Mouse (Mus musculus) lung, embryonic 16.5 days (tissue): ENCODE results near the gene Rhou. TPM values are rescaled to one million over a fixed set of nuclear protein-coding genes. Genes with fewer than 3 reads are reported as not detected.
"Not testable (repeated sequence)": the region's sequence is repeated elsewhere in the genome, so short reads cannot be mapped to it uniquely, and the experiment has no call there.

Experiments
- ATAC-seq: fragments of 200-750 bp; cut with Nextera tagmentation; 2 replicates; pipeline ENCODE4 v1.8.0; 2017; ENCODE audit warnings: low read depth, mild to moderate bottlenecking, moderate library complexity
- H3K27ac ChIP-seq: fragments of 300-500 bp; sonication (generic); 2 replicates; pipeline ENCODE4 v1.5.1; 2014; ENCODE audit warnings: mild to moderate bottlenecking, control low read depth, low read length
- H3K27me3 ChIP-seq: fragments of 300-500 bp; sonication (generic); 2 replicates; pipeline ENCODE4 v1.6.1; 2014; ENCODE audit warnings: low read depth, low read length, mixed read lengths; ENCODE audit not compliant: control insufficient read depth, insufficient read depth
- H3K36me3 ChIP-seq: fragments of 300-500 bp; sonication (generic); 2 replicates; pipeline ENCODE4 v1.6.1; 2014; ENCODE audit warnings: low read length; ENCODE audit not compliant: control insufficient read depth, insufficient read depth
- H3K4me1 ChIP-seq: fragments of 300-500 bp; sonication (generic); replicated peaks from 2 replicates; pipeline ENCODE4 v1.6.1; 2014; ENCODE audit warnings: low read length, mixed read lengths; ENCODE audit not compliant: control insufficient read depth, insufficient read depth
- H3K4me2 ChIP-seq: fragments of 300-500 bp; sonication (generic); 2 replicates; pipeline ENCODE4 v1.6.1; 2014; ENCODE audit warnings: low read depth, low read length, control low read depth
- H3K4me3 ChIP-seq: fragments of 300-500 bp; sonication (generic); 2 replicates; pipeline ENCODE4 v1.5.1; 2014; ENCODE audit warnings: mild to moderate bottlenecking, low read length, control low read depth
- H3K9ac ChIP-seq: fragments of 300-500 bp; sonication (generic); 2 replicates; pipeline ENCODE4 v1.6.1; 2014; ENCODE audit warnings: low read length, control low read depth
- H3K9me3 ChIP-seq: fragments of 300-500 bp; sonication (generic); 2 replicates; pipeline ENCODE4 v1.6.1; 2016; ENCODE audit warnings: low read length; ENCODE audit not compliant: control insufficient read depth
- WGBS: fragments of 180-500 bp; shearing (Covaris S2); extraction: QIAGEN DNeasy Blood & Tissue Kit; methylation state at CpG from one replicate; pipeline ENCODE4 v1.1.7; 2014; 5-methylcytosine and 5-hydroxymethylcytosine counted together
- polyA plus RNA-seq: library from polyadenylated mRNA; unstranded; fragments of >200 nt; fragmentation: Nextera tagmentation; extraction: Ambion mirVana; gene quantifications from 2 replicates; pipeline ENCODE4 v1.2.1, GENCODE M21; 2015

Rhou gene
- polyA plus RNA-seq = 7.8 and 8.3 TPM in 2 replicates

- H3K36me3 ChIP-seq = peaks cover 7% of the 10 kb centered on the region
- H3K27me3 ChIP-seq = no peaks in the 10 kb centered on the region
- H3K4me1 ChIP-seq = peaks cover 52% of the 10 kb centered on the region
- H3K9ac ChIP-seq = peak within 1 kb of the TSS; percentile 92
- H3K4me3 ChIP-seq = peak within 1 kb of the TSS; percentile 86
- under 1% methylated on average over 32 of the region's 58 CpGs for WGBS
- H3K27ac ChIP-seq = peak within 1 kb of the TSS; percentile 77
- H3K9me3 ChIP-seq = no peaks in the 10 kb centered on the region
- ATAC-seq = peak; percentile 84
- peak within 1 kb of the TSS; percentile 67 for H3K4me2 ChIP-seq
Measured at GRCm38 (mm10) chr8:123653308-123653993, at the start of gene Rhou. Gene Rhou (plus strand): TSS chr8:123653929.

GRCm38 (mm10) chr8:123612652-123613051 lies 41.1 kb upstream of the Rhou start:
- not testable (repeated sequence) for H3K9me3 ChIP-seq, H3K4me2 ChIP-seq, H3K27me3 ChIP-seq, H3K4me1 ChIP-seq, H3K4me3 ChIP-seq, H3K36me3 ChIP-seq, H3K27ac ChIP-seq, H3K9ac ChIP-seq, ATAC-seq
- WGBS = no CpG with 5 or more reads among the region's 5 CpGs

GRCm38 (mm10) chr8:123623523-123623922 lies 30.2 kb upstream of the Rhou start:
- not testable (repeated sequence) for H3K4me3 ChIP-seq, H3K9ac ChIP-seq, H3K36me3 ChIP-seq, H3K9me3 ChIP-seq, H3K4me2 ChIP-seq, H3K27ac ChIP-seq, H3K4me1 ChIP-seq
- ATAC-seq = peak; percentile 69; the same call in 1 of the 2 replicates
- WGBS = no CpG with 5 or more reads among the region's 39 CpGs
- H3K27me3 ChIP-seq = peaks cover 20% of the 10 kb centered on the region

DNA sequence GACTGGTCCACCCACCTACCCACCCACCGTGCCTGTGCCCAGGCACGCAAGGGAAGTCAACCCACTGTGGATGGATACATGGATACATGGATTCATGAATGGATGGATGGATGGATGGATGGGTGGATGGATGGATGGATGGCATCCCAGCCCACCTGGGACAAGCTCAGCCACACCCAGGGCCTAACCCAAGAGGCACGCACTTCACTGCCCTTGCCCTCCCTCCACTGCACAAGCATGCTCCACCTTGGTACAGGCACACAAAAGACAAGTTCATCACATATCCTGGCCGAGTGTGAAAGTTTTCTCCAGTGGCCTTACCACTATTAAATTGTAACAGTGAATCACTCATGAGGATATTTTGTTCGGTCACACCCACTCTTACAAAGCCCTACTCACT lies 29.5 kb upstream of the Rhou start:
- Histone ChIP-seq H3K4me1 (peaks cover 7% of the 10 kb centered on the region), H3K27me3 (peaks cover 21% of the 10 kb centered on the region), H3K9me3 (no peaks in the 10 kb centered on the region), H3K27ac (no peak overlapping the region), H3K4me2 (no peak overlapping the region), H3K4me3 (no peak overlapping the region), H3K9ac (no peak overlapping the region), H3K36me3 (no peaks in the 10 kb centered on the region)
- ATAC-seq = no peak
- 55% methylated on average over 3 of the region's 5 CpGs for WGBS

DNA sequence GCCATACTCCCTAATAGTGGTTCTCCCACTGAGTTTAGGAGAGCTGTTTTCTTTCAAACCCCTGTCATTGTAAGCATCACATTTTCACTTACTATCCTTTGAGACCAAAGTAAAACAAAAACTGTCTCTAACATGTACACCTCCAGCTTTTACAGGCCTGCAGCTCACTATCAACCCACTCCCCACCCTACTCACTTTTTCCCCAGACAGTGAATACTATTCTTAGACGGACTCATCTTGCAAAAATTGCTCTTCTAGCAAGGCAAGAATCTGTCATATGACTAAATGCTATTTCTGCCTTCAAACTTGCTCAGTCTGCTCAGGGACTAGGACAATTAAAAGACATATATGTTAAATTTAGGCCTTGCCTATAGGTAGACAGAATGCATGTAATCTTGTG lies 29.0 kb upstream of the Rhou start:
- H3K4me2 ChIP-seq = no peak overlapping the region
- H3K4me3 ChIP-seq = no peak overlapping the region
- H3K27me3 ChIP-seq = peaks cover 25% of the 10 kb centered on the region
- 38% methylated on average over 1 of the region's 1 CpGs for WGBS
- H3K36me3 ChIP-seq = no peaks in the 10 kb centered on the region
- H3K9ac ChIP-seq = no peak overlapping the region
- no peak overlapping the region for H3K27ac ChIP-seq
- no peak for ATAC-seq
- no peaks in the 10 kb centered on the region for H3K9me3 ChIP-seq
- peaks cover 9% of the 10 kb centered on the region for H3K4me1 ChIP-seq

GRCm38 (mm10) chr8:123625717-123626116 lies 28.0 kb upstream of the Rhou start:
- Histone ChIP-seq H3K9me3 (no peaks in the 10 kb centered on the region), H3K4me3 (no peak overlapping the region), H3K9ac (no peak overlapping the region), H3K36me3 (no peaks in the 10 kb centered on the region), H3K4me2 (no peak overlapping the region), H3K4me1 (peaks cover 9% of the 10 kb centered on the region), H3K27ac (no peak overlapping the region), H3K27me3 (peaks cover 25% of the 10 kb centered on the region)
- WGBS = 31% methylated on average over 2 of the region's 2 CpGs
- ATAC-seq = no peak

GRCm38 (mm10) chr8:123627410-123628147 lies 26.1 kb upstream of the Rhou start:
- no peak overlapping the region for H3K9ac ChIP-seq
- ATAC-seq = no peak
- H3K27ac ChIP-seq = no peak overlapping the region
- no peaks in the 10 kb centered on the region for H3K9me3 ChIP-seq
- peaks cover 25% of the 10 kb centered on the region for H3K27me3 ChIP-seq
- H3K36me3 ChIP-seq = no peaks in the 10 kb centered on the region
- no peak overlapping the region for H3K4me3 ChIP-seq
- H3K4me2 ChIP-seq = no peak overlapping the region
- 61% methylated on average over 6 of the region's 6 CpGs for WGBS
- H3K4me1 ChIP-seq = peaks cover 9% of the 10 kb centered on the region

GRCm38 (mm10) chr8:123628253-123628967 lies 25.3 kb upstream of the Rhou start:
- no peaks in the 10 kb centered on the region for H3K9me3 ChIP-seq
- WGBS = 3% methylated on average over 8 of the region's 8 CpGs
- peak overlapping the region; percentile 1; the same call in 1 of the 2 replicates for H3K9ac ChIP-seq
- peaks cover 9% of the 10 kb centered on the region for H3K4me1 ChIP-seq
- peak overlapping the region; percentile 62 for H3K4me2 ChIP-seq
- no peak overlapping the region for H3K27ac ChIP-seq
- peaks cover 25% of the 10 kb centered on the region for H3K27me3 ChIP-seq
- ATAC-seq = peak; percentile 42
- H3K36me3 ChIP-seq = no peaks in the 10 kb centered on the region
- H3K4me3 ChIP-seq = peak overlapping the region; percentile 44
